Mouse (Mus musculus) mature B cell (primary cell): ENCODE results near the gene Olfr1392.
"Not testable (repeated sequence)": the region's sequence is repeated elsewhere in the genome, so short reads cannot be mapped to it uniquely, and the experiment has no call there.

Experiments
- in situ Hi-C: fragments of 300-500 bp; cut with MboI; formaldehyde crosslinking; loops from 2 replicates; pipeline ENCODE4 v1.14.3; 2019

Gene Olfr1392

DNA sequence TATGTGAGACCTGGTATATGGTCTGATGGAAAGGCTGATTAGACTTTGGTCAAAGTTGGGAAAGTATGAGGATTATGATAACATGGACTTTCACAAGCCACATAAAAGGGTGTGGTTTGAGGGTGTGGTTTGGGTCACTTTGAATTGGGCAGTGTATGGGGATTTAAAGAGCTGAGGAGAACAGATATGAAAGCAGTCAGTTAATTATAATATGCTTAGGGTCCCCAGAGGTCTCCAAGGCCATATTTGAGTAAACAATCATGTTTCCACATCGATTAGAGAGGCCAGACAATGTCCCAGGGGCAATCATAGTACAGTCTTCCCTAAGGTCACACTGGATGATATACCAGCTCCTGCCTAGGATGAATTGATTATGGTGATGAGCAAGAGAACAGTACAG, at the start of gene Olfr1392:
Gene Olfr1392, plus strand, starts transcription at position 301 of the 400 bp plus-strand sequence.
- in situ Hi-C loops: not testable (repeated sequence)

DNA sequence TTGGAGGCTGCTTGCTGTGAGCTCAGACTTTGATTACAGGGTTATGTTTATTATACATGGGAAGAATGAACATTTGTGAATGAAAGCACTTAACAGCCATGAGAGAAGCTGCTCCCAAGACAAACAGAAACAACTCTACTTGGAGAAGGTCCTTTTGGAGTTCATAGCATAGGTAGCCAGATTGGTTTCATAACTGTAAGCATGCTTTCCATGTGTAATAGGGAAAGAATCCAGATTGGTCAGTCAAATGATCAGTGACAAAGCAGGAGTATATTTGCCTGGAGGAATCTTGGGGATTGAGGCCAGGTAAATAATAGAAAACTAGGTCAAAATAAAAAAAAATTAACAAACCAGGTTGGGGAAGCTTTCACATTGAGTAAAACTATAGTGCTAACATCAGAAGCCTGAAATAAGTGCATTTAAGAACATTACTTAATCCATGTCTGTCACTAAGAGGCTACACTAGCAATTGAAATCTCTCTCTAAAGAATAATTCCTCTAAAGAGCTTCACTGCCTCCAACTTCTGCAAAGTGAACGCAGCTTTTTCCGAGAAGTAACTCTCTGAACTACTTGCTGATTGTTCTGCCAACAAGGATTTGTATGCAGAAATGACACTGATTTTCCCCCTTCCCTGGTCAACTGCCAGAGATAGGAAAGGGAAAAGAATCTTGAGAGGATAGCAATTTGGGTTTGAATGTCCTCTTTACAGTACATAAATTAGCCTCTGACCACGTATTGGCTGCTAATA, 49.4 kb upstream of the Olfr1392 start:
- in situ Hi-C loops: no loop called here

DNA sequence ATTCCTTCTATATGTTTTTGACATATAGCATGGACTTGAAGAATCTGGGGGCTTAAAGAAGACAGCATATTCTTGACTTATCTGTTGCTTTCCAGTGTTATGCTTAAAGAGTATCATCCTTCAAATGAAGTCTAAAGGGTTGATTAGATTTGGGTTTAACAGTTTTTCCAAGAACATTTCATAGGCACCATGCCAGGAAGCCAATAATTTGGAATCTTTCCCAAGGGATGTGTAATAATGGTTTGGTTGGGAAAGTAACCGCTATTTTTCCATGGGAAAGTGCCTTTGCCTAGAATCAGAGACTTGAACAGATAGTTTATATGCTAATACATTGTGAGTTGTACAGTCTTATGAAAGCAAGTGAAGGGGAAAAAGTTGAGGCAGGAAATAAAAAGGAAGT, 48.2 kb upstream of the Olfr1392 start:
- in situ Hi-C loops: no loop called here

DNA sequence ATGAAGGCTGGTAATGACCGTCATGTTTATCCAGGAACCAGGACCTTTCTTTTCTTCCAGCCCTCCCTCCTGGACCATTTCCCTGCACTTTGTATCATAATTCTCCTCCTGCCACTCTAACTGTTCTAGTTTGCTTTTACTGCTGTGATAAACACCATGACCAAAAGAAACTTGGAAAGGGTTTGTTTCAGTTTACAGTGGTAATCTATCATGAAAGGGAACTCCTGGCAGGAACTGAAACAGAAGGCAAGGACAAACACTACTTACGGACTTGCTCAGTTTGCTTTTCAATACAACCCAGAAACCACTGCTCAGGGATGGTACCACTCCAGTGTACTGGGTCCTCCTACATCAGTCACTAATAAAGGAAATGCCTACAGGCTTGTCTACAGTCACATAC, 47.5 kb upstream of the Olfr1392 start:
- in situ Hi-C loops: no loop called here

DNA sequence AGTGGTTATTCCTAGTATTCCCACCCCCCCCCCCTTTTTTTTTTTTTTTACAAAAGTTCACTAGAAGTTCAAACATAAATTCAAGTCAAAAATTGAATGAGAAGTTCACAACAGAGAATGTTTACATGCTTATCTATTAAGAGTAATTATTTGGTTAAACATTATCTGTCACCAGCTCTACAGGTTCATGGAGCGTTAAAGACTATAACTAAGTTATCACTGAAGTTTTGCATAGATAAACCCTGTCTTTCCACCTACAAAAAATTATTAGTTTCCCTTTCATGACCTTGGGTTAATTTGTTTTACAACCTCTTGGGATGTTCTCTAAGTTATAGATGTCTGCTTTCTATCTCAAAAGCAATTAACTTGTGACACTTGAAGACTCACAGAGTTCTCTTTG, 44.8 kb upstream of the Olfr1392 start:
- in situ Hi-C loops: loop anchor here (10.0 kb wide), 2 partner anchors 386 to 456 kb away; no protein-coding TSS in a partner anchor

DNA sequence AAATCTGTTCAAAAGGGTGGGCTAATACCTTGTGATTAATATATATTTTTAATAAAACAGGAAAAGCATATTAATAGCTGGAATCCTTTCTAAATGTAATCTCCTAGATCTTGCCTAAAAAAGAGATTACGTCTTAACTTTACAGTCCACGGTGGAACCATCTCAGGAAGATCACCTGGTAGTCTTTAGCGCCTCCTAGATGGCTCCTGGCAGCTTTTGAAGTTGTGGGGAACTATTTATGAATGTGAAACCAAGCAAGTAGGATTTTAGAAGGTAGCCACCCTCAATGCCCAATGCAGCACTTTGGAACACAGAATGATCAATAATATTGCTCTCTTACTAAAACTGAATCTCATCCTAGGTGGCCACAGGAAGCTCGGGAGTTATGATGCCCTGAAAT, 44.2 kb upstream of the Olfr1392 start:
- in situ Hi-C loops: loop anchor here (10.0 kb wide), 2 partner anchors 386 to 456 kb away; no protein-coding TSS in a partner anchor

DNA sequence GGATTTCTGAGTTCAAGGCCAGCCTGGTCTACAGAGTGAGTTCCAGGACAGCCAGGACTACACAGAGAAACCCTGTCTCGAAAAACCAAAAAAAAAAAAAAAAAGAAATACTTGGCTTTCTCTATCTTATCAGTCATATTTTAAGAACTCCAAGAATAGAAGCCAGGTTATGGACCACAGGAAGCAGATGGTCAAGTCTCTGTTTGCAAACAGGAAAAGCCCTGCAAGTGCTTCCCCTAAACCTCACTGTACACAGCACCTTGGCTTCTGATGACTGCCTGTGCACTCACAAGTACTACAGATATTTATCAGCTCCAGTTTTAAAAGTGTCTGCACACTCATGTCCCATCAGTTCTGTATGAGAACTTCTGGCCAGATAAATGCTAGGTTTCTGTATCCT, 43.6 kb upstream of the Olfr1392 start:
- in situ Hi-C loops: loop anchor here (10.0 kb wide), 2 partner anchors 387 to 457 kb away; no protein-coding TSS in a partner anchor

DNA sequence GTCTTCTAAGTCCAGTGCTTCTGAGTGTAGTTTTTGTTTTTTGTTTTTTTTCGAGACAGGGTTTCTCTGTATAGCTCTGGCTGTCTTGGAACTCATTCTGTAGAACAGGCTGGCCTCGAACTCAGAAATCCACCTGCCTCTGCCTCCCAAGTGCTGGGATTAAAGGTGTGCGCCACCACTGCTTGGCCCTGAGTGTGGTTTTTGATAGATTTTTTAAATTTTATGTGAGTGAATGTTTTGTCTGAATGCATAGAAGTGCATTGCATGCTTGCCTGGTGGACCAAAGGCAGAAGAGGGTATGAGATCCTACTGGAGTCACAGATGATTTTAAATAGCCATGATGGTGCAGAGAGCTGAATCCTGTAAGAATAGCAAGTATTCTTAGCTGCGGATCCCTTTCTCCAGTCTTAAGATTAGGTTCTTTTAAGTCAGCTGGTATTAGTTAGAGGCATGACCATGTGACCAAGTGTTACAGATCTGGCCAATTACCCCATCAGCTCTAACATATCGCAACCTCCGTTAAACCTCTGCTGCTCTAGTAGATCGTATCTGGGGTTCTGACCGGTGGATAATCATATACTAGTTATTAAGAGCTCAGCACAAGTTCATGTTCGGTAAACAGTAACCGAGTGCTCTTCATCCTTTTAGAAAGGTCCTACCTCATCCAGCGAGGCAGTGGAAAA, 42.0 kb upstream of the Olfr1392 start:
- in situ Hi-C loops: loop anchor here (10.0 kb wide), 2 partner anchors 388 to 458 kb away; no protein-coding TSS in a partner anchor

DNA sequence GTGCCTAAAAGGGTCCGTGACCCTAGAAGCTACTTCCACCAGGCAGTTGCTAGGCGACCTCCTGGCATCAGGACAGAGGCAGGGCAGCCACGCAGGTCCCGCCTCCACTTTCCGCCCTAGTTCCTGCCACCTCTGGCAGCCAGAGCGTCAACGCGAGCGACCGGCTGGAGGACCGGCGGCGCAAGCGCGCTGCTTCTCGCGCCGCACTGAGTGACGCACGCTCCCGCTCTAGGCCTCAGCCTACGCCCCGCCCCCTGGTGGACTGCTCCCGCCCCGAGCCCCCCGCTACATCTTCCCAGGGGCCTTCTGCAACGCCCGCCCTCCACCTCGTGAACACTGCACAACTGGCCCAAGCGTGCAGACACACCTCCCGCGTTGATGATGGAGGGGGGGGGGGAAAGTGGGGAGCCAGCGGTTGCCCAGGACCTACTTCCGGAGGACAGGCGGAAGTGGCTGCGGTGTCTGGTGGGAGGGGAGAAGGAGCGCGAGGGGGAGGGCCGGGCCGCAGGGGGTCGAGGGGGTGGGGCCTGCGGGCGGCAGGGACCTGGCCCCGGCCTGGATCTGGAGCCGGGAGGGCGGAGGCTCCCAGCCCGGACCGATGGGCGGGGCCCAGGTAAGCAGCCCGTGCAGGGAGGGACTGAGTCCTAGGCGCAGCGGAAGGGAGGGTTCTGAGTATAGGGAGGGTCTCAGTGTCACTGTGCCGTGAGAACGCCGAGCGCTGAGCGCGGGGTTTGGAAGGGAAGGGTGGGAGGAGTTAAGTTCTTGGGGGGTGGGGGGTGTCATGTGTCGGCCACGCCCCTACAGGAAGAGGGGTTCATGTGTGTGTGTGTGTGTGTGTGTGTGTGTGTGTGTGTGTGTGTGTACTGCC, 41.1 kb upstream of the Olfr1392 start, which contains the start of gene Mgat1:
Gene Mgat1, plus strand, starts transcription at position 465 of the 868 bp plus-strand sequence.
- in situ Hi-C loops: loop anchor here (10.0 kb wide), 2 partner anchors 389 to 459 kb away; no protein-coding TSS in a partner anchor

DNA sequence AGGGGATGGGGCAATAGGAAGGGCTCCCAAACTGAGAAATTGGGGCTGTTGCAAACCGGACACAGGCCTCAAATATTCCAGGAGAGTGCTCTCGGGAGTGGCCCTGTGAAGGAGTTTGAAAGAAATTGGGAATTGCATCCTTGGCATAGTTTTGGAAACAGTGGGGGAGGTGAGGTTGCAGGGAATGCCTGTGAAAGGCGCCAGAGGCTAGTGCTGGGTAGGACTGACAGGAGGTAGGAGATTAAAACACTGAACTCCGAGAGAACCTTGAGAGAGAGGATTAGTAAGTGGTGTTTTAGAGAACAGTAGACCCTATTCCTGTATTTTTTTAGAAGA, 40.5 kb upstream of the Olfr1392 start:
- in situ Hi-C loops: loop anchor here (10.0 kb wide), 2 partner anchors 390 to 460 kb away; no protein-coding TSS in a partner anchor

DNA sequence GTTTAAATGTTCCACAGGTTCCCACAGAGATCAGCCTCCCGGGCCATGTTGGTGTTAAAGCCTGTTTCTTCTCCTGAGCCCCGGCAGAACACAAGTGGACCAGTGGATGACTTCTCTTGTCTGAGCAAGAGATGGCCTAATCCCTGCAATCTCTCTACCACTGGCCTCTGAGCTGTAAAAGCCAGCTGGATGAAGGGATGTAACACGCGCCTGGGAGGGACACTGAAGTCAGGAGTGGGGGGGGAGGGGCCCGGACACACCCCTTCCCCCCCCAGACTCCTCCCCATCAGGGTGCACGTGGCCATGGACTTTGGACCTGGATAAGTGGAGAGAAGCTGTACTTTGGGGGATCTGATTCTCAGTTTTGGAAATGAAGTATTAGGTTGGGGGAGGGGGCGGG, 39.9 kb upstream of the Olfr1392 start:
- in situ Hi-C loops: loop anchor here (5.0 to 10.0 kb wide), 3 partner anchors 43 to 460 kb away; partner anchors contain the start of gene Zfp62

DNA sequence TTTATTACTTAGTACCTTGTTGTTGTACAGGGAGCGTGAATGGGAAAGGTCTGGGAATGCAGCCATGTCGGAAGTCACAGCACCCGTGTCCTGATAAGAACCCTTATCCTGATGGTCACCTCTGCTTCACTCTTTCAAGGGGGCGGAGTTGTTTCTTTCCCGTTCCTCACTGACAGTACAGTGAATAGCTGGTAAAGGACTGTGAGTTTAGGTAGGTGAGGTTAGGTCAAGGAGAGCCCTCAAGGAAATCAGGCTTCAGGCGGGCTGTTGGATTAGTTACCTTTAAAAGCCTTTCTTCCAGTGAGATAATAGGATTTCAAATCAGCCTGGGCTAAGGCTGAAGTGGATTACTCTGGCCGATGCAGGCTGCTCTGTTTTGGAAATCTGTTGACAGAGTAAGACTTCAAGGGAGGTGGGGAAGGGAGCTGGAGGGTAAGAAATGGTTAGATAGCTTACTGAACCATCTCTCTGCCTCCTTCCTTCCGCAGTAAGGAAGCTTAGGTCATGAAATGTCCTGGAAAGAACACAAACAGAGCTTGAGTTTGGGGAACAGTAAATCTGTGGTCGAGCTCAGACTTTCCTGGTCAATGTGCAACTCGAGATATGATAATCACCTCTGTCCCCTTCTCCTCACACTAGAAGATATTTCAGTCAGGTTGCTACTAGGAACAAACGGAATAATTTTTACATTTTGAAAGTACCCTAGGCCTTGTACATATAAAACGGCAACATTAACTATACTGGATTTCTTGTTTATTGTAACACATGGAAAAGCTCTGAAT, 39.3 kb upstream of the Olfr1392 start:
- in situ Hi-C loops: loop anchor here (5.0 to 10.0 kb wide), 3 partner anchors 44 to 461 kb away; partner anchors contain the start of gene Zfp62

DNA sequence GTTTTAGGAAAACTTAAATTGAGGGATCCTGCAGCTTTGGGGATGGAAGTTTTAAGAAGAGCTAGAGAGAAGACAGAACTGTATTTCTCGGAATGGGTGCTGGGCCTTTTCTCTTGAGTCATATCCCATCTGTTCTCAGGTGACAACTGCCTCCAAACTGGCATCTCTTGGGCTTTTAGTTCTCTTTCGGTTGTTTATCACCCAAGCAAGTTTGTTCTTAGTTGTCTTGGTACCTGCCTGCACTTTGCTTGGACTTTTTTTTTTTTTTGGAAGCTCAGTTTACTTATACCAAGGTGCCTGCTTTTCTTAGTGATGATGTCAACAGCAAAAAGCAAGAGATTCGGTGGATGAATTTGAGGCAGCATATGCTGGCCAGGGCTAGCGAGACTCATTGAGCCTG, 38.6 kb upstream of the Olfr1392 start:
- in situ Hi-C loops: loop anchor here (5.0 to 10.0 kb wide), 3 partner anchors 44 to 462 kb away; partner anchors contain the start of gene Zfp62

DNA sequence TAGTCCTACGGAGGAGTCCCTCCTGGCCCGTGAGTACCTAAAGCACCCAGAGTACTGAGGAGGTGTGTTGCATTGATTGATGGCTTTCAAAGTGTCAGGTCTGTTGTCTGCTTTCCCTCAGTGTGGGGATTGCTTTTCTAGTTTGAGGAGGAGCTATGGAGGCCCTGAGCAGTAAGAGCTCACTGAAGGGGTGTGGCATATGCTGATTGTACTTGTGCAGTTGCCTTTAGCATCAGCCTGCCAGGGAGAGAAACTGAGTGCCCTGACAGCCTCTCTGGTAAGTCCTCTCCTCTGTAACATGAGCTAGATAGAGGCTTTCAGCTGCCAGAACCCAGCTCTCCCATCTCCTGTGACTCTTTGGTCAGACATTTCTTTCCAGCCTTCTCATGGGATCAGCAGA, 37.8 kb upstream of the Olfr1392 start:
- in situ Hi-C loops: loop anchor here (5.0 to 10.0 kb wide), 3 partner anchors 45 to 462 kb away; partner anchors contain the start of gene Zfp62

DNA sequence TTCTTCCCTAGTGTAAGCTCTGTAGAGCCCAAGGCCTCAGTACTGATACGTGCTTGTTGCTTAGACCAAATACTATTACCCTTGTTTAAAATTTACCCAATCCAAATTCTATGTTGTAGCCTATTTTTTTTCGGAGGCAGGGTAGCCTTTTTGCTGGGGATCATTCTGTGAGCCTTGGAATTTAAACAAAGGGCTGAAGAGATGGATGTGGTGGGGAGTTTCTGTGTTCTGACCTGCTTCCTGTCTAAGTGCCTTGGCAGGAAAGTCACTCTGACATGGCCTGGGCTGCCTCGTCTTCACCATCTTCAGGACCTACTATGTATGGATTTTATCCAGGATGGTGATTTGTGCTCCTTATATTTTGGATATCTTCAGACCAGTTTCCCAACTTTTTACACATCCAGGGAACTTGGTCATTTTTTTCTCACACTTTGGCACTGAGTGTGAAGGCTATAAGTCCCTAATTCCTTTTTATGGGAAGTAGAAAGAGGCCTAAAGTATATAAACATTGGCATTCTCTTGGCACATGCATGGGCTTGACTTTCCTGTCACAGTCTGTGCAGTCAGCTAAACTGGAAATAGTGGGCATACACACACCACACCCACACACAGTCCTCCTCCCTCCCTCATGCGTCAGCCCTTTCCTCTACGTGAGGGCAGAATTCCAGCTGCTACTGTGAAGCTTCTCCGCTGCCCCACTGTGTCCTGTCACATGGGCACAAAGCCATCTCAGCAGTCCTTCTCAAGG, 36.7 kb upstream of the Olfr1392 start:
- in situ Hi-C loops: loop anchor here (5.0 to 10.0 kb wide), 3 partner anchors 46 to 464 kb away; partner anchors contain the start of gene Zfp62

DNA sequence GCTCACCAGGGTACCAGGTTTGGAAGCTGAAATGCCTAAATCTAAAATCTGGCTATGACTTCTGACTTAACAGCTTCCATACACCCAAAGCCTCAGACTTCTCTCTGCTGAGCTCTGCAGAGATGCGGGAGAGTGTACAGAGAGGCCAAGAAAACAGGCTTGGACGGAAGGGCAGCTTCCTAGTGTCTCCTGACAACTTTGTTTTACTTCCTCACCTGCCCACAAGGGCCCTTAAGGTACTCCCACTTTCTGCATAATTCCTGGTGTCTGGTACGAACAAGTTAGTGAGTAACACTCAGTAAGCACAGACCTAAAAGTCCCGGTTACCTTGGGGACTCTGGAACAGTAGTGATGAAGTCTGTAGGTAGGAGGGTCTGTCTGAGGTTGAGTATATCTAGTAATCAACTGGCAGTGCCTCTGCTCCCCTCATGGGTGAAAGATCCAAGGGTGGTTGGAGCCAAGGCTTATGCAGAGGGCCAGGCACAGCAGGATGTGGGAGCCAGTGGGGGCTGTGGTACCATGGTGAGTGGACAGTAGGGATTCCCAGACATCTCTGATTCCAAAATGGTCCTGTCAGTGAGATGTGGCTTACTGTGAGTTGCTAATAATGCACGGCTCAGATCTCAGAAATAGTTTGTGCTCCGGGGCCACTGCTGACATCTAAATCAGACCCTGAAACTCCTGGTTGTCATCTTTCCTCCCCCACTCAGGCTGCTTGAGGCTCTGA, 35.9 kb upstream of the Olfr1392 start:
- in situ Hi-C loops: loop anchor here (5.0 to 10.0 kb wide), 3 partner anchors 47 to 464 kb away; partner anchors contain the start of gene Zfp62

DNA sequence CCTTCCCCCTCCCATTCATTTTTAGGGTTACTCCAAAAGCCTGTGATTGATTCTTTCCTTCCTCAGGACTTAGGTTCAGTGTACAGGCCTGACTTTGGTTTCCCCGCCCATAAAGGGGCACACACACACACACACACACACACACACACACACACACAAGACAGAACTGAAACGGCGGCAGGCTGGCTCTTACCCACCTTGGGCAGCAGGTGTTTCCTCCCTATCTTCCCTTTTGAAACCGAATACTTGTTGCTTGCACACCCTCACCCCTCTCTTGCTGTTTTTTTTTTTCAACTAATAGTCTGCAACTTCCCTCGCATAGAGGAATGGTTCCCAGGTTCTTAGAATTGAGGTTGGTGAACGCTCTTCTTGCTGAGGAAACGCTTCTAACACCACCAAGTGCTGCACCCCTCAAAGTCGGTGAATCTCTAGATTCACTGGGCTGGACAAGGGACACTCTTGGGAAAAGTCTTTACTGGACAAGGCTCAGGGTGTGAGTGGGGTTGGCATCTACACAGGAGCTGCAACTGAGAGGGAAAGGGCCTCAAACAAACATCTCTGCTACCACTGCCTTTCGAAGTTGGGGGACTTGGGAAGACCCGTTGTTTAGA, 35.2 kb upstream of the Olfr1392 start:
- in situ Hi-C loops: loop anchor here (5.0 to 10.0 kb wide), 3 partner anchors 48 to 465 kb away; partner anchors contain the start of gene Zfp62
